Mouse (Mus musculus) adrenal gland, adult 10 weeks (tissue): ENCODE results near the gene Hs6st3. TPM values are rescaled to one million over a fixed set of nuclear protein-coding genes. Genes with fewer than 3 reads are reported as not detected.

Experiments
- polyA plus RNA-seq: library from polyadenylated mRNA; stranded (reverse); fragments of 350-450 nt; fragmentation: Illumina TruSeq; extraction: RNeasy Lipid Tissue Mini Kit (QIAGEN cat#74804); gene quantifications from one replicate; pipeline ENCODE4 v1.2.3, GENCODE M21; 2014; ENCODE audit warnings: low read depth, low replicate concordance

Gene Hs6st3
- polyA plus RNA-seq: not detected

GRCm38 (mm10) chr14:119137906-119138785 lies at the start of gene Hs6st3:
Gene Hs6st3, plus strand, starts transcription at chr14:119138341.

GRCm38 (mm10) chr14:119098851-119099569 lies 39.1 kb upstream of the Hs6st3 start, which contains the start of gene Uggt2:
Gene Uggt2, minus strand, starts transcription at chr14:119099430.

Other genes starting within 250 kb of the Hs6st3 start
- gene Dzip1, start 212.9 kb upstream of the Hs6st3 start, polyA plus RNA-seq: 11.3 TPM
- gene Dnajc3, start 200.4 kb upstream of the Hs6st3 start, polyA plus RNA-seq: 180 TPM
- 26.7 TPM for gene Uggt2, start 38.9 kb upstream of the Hs6st3 start, polyA plus RNA-seq